Mouse (Mus musculus): ENCODE measurements around the gene Ifitm3.
"Not testable (repeated sequence)": the region's sequence is repeated elsewhere in the genome, so short reads cannot be mapped to it uniquely, and the experiment has no call there.

Ifitm3 gene

GRCm38 (mm10) chr7:141032458-141033167 lies 22.0 kb upstream of the Ifitm3 start:
- no peak for DNase-seq (ENCODE audit: inconsistent ontology term)

GRCm38 (mm10) chr7:141030390-141030789 lies 19.8 kb upstream of the Ifitm3 start:
- no peak for DNase-seq (ENCODE audit: inconsistent ontology term)

GRCm38 (mm10) chr7:141028831-141029230 lies 18.3 kb upstream of the Ifitm3 start, which contains the start of gene Gm17387:
Gene Gm17387 (plus strand): TSS chr7:141029131.
- no peak for DNase-seq (ENCODE audit: inconsistent ontology term)

DNA sequence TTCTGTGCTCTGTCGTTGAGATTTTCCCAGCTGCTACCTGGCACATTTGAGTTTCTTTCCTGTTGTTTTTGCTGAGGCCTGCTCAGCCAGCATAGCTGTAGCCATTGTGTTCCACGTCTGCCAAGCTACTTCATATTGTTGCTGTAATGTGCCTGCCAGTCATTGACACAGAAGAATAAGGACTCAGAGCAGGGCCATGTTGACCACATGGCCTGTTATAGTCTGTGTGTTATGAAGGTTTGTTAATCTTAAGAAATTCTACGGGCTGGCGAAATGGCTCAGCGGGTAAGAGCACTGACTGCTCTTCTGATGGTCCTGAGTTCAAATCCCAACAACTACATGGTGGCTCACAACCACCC lies 16.1 kb upstream of the Ifitm3 start:
- no peak for DNase-seq (ENCODE audit: inconsistent ontology term)

- DNase-seq (ENCODE audit: inconsistent ontology term) = peak; percentile 62
Observed at GRCm38 (mm10) chr7:141026097-141026739, 15.6 kb upstream of the Ifitm3 start.

DNA sequence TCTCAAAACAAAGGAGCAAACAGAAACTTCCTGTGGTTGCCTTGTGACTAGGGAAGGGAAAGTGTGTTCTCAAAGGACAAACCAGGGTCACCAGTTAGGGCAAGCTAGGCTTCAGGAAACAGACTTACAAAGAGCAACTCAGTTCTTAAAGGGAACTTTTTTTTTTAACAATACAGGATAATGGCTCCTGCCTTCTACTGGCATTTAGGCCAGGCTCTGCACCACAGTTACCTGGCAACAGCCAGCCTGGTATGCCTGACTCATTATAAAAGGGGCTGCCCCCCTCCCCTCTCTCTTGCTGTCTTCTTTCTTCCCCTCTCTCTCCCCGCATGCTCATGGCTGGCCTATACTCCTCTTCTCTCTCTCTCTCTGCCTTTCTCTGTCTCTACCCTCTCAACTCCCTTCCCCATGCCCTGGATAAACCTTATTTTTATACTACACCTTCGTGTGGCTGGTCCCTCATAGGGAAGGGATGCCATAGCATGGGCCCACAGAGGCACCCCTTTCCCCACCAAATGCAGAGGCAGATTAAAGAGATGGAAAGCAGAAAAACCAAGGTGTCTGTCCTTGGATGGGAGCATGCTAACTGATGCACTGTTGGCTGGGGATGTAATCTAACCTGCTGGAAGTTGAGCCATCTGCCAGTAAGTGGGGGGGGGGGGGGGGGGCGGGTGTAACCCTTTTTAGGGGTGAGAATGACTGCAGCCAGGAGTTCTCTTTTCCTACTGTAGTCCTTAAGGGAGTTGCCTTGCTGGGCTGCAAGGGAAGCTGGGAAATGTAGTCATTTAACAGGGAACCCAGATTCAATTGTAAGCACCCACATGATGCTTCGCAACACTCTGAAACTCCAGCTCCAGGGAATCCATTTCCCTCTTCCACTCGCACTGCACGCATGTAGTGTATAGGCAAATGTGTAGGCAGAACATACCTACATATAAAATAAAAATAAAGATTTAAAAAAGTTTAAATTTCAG lies 14.6 kb upstream of the Ifitm3 start:
- peak; percentile 86 for DNase-seq (ENCODE audit: inconsistent ontology term)

GRCm38 (mm10) chr7:141021489-141022449 lies 11.2 kb upstream of the Ifitm3 start:
- no peak for DNase-seq (ENCODE audit: inconsistent ontology term)

- DNase-seq (ENCODE audit: inconsistent ontology term) = no peak
Observed at GRCm38 (mm10) chr7:141019028-141019427, 8.5 kb upstream of the Ifitm3 start.

DNA sequence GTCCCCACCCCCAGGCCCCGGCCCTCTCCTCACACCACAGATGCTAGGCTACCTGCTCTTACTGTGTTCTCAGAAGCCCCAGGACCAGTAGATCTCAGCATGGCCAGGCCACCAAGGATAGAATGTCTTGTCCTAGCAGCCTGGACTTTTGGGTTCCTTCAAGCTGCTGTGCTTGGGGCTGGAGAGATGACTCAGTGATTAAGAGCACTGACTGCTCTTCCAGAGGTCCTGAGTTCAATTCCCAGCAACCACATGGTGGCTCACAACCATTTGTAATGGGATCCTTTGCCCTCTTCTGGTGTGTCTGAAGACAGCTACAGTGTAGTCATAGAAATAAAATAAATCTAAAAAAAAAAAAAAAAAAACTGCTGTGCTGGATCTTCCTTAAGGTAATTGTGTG lies 7.3 kb upstream of the Ifitm3 start, which contains the start of gene Ifitm6:
Ifitm6 (minus strand) TSS at position 101 of the 400 bp plus-strand sequence.
- not testable (repeated sequence) for DNase-seq (ENCODE audit: inconsistent ontology term)

GRCm38 (mm10) chr7:141016707-141017697 lies 6.4 kb upstream of the Ifitm3 start:
- no peak for DNase-seq (ENCODE audit: inconsistent ontology term)

DNA sequence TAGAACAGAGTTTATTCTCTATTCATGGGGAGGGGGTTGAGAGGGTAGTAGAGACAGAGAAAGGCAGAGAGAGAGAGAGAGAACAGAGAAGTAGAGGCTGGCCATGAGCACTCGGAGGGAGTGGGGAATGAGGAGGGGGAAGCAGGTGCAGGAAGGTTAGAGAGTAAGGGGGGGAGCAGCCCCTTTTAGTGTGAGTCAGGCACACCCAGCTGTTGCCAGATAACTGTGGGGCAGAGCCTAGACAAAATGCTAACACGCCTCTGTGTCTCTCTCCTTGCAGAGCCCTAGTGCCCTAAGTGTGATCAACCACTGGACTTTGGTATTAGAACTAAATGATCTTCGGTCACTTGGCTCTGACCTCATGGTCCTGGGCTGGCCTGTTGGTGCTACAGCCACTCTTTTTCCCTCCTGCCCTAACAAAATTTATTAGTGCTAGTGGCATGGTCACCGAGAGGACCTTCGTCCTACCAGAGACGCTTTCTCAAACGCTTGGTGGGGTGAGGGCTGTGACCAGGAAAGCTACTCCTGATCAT lies 734 bp upstream of the Ifitm3 start:
- DNase-seq (ENCODE audit: inconsistent ontology term) = no peak

- DNase-seq (ENCODE audit: inconsistent ontology term) = no peak
Observed at GRCm38 (mm10) chr7:141009665-141010064, 905 bp downstream of the Ifitm3 start.

DNA sequence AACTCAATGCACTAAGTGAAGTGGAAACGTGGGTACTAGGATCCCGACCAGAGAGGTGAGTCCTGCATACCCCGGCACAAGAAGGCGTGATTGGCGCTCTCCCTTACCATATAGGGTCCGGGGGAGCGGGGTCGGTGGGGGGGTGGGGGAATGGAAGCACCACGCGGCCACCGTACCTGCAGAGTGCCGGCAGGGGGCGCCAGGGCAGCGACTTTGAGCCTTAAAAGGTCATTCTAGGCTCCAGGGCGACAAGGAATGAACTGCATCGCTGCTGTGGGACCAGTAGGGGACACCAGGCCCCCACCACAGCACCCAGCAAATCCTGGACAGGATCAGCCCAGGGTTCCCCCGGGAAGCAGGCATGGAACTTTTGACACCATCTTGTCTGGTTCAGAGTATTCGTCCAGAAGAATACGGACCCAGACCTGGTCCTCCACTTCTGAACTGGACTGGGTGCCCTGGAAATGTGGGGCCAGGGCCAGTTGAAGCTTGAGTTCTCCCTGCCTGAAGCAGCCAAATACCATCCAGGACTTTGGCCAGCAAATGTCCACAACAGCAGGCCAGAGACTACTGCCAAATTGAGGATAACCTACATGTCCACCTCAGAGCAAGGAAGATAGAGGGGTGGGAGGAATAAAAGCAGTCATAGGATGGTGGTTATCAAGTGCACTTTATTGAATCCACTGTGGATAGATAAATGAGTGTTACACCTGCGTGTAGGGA lies 1.5 kb downstream of the Ifitm3 start:
- peak; percentile 85 for DNase-seq (ENCODE audit: inconsistent ontology term)

DNA sequence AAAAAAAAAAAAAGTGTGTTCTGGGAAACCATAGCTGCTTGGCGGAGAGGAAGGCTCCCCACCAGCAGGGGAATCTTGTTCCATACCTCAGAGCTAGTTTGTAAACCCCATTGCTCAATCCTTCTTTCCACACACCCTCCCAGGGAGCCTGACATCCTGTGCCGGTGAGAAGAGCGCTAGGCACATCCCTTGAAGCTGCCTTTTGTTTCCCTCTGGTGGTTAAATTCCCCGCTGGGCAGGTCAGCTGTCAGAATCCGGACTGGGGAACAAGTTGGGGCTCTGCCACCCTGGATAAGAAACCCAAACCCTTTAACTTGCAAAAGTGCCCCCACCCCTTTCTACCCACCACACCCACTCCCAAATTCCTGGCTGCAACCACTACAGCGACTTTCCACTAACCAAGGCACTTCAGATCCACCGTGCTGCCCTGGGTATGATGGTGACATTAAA lies 2.2 kb downstream of the Ifitm3 start:
- DNase-seq (ENCODE audit: inconsistent ontology term) = peak; percentile 88

- peak; percentile 15 for DNase-seq (ENCODE audit: inconsistent ontology term)
Observed at GRCm38 (mm10) chr7:141006914-141007313, 3.7 kb downstream of the Ifitm3 start.

GRCm38 (mm10) chr7:141006446-141006845 lies 4.1 kb downstream of the Ifitm3 start:
- no peak for DNase-seq (ENCODE audit: inconsistent ontology term)

DNA sequence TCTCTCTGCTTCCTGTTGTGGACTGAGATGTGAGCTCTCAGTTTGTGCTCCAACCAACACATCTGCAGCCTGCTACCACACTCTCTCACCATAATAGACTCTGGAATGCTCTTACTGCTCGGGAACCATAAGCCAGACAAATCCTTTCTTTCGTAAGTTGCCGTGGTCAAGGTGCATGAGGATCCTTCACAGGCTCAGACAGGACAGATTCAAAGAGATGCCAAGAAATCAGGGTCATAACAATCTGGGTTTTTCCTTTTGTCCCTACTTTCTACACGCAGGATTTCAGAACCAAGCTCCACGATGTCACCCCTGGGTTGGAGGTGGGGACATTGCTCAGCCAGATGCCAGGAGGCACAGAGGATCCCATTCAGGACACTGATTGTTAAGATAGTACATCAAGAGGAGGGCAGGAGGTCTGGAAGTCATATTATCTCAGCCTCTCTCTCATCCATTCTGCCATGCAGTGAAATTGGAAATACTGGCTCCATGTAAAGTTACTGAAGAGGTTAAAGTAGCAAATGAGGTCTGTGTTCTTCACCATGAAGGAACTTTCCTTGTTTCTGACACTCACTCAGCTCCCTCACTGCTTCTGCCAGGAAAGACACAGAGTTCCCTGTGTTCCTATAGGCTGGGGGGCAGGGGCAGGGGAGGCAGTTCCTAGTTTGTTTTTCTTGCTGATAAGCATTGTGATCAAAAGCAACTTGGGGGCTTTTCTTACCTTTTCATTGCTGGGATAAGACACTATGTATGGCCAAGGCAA lies 7.1 kb downstream of the Ifitm3 start:
- no peak for DNase-seq (ENCODE audit: inconsistent ontology term)

Measured in Muller cell, postnatal 12 days (primary cell).